Mouse (Mus musculus) CD4-positive, CD25-positive, alpha-beta regulatory T cell, adult 2 months (primary cell): Measurements from ENCODE around the gene P3h1.
A peak's percentile ranks its signal among the peaks of the same experiment; 100 is the strongest.

ENCODE experiments used
- DNase-seq: peaks from one replicate; pipeline ENCODE4 v3.0.0-alpha.2; 2012; ENCODE audit warnings: low read depth, low spot score

Gene P3h1

DNA sequence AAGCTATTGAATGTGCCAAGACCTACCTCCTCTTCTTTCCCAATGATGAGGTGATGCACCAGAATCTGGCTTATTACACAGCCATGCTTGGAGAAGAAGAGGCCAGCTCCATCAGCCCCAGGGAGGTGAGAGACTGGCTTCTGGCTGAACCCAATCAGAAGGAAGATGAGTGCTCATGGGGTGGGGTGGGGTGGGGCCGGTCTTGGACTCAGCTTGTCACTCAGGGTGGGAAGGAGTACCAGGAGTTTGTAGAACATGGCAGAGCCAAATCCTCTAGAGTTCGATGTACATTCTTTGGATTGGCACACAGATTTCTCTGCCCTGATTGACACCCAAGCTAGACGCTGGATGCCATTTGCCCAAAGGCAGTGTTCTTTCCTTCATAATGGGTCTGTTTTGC, 5.9 kb downstream of the P3h1 start:
- DNase-seq: no peak

DNA sequence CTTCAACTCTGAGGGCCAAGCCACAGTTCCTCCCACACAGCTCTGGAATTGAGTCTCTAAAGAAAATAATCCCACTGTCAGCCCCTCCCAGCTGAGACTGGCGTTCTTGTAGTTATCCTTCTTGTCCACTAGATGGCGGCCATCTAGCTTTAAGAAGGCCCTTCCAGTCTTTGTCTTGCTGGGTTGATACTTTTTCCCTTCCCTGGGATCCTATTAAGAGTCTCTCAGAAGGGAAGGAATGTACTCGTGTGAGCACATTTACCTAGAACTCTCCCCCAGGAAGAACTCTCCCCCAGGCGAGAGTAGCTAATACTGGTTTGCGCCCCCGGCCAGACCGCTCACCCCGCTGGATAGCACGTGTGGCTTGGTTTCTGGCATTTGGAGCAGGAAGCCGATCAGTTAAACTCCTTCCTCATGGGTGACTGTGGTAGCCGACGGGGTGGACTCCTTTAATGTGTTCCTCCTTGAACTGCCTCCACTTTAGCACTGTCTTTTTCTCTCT, 6.5 kb downstream of the P3h1 start:
- peak; percentile 83 for DNase-seq

DNA sequence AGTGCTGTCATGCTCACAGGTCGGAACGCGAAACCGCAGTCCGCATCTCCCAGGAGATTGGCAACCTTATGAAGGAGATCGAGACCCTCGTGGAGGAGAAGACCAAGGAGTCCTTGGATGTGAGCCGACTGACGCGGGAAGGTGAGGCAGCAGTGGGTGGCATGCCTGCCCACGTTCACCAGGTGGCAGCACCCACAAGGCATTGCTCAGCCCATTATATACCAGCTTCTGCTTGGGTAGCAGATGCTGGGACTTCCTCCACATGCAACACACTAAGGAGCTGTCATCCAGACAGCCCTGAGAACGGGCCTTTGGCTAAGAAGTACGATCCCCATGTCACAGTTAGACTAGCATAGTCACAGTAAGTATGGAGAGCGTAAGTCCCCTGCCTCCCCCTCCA, 8.9 kb downstream of the P3h1 start:
- peak; percentile 23 for DNase-seq

DNA sequence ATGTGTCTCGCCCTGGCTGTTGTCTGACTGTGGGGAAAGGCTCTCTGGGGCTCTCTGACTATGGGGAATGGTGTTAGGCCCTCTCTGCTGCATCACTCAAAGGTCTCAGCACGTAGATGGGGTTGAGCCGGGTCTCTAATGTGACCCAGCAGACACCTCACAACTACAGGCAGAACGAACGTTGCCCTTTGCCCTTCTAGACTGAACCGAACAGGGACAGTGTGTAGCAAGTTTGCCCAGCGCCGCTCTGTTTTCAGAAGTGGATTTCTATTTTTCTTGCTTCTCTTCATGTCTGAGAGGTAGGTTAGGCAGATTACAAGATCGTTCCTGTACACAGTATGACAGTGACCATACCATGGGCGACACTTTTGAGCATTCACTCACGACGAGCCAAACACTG, 9.9 kb downstream of the P3h1 start:
- DNase-seq: no peak

DNA sequence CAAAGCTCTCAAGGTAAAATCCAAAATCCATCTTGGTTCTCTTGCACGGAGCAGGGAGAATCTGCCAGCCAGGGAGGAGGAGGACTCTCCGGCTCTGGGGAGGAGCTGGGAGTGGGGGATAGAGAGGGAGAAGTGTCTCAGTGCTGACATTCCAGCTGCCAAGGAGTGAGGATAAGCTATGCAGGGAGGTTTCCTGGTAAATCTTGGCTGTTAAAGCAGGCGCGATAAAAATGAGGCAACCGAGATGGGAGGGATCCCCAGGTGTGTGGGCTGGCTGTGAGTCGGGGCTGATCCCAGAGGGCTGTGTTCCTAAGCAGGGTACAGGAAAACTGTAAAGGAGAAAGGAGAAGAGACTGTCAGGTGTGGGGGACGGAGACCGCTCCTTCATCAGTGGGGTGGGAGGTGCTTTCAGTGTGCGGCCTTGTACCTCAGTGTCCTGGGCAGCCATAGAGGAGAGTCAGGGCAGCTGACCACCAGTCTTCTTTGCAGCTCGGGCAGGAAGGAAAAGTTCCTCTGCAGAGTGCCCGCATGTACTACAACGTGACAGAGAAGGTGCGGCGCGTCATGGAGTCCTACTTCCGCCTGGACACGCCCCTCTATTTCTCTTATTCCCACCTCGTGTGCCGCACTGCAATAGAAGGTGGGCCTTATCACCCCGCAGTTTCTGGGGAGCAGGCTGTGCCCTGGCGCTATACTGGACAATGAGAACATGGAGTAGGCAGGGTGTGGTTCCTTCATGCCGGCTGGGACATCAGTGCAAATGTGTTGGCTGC, 11.9 kb downstream of the P3h1 start:
- DNase-seq: no peak

DNA sequence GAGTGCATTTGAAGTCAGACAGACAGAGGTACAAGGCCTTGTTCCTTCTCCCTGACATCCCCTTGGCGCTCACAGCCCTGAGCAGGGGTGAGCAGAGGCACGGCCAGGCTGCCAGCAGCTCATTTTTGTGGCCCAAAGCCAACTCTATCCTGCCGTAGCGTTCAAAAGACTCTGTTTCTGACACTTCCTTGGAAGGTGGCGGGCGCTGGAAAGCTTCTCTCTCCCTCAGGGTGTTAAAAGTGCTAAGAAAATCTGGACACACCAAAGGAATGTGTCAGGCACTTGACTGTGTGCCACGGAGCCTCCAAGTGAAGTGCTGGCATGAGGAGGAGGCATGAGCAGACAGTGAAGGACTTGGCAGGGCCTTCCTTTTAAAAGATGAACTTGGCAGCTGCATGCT, 12.8 kb downstream of the P3h1 start:
- no peak for DNase-seq

DNA sequence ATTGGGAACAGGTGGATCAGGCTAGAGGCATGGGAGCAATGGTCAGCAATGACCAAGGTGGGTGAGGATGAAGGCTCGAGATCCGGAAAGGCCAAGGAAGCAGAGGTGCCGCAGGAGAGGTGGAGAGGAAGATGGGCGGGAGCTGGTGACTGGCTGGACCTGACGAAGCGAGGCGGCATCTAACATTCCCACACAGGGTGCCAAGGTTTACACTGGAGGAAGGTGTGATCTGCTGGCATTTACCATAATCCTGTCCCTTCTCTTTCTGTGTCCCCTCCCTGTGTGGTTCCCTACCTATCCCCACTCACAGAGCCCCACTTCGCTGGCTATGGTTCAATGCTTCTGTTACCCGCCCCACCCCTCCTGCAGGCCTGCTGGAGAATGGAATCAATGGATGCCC, 13.2 kb downstream of the P3h1 start:
- DNase-seq: no peak

DNA sequence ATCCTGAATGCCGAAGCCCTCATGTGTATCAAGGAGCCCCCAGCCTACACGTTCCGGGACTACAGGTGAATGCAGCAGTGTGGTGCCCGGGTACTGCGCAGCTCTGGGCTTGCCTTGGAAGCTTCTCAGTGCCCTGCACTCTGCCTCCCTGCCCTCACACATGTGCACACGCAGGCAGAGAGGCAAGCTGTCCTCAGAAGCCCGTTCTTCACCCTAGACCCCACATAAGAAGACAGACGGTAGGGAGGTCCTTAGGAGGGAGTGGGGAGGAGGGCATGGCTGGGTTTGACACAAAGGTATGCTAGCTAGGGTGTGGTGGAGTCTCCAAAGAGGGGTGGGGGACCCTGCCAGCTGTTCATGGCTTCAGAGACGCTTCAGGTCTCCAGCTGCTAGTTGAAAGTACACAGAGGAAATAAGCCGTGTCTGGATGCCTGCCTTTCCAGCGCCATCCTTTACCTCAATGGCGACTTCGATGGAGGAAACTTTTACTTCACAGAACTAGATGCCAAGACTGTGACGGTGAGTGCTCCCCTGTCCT, 14.0 kb downstream of the P3h1 start:
- no peak for DNase-seq

DNA sequence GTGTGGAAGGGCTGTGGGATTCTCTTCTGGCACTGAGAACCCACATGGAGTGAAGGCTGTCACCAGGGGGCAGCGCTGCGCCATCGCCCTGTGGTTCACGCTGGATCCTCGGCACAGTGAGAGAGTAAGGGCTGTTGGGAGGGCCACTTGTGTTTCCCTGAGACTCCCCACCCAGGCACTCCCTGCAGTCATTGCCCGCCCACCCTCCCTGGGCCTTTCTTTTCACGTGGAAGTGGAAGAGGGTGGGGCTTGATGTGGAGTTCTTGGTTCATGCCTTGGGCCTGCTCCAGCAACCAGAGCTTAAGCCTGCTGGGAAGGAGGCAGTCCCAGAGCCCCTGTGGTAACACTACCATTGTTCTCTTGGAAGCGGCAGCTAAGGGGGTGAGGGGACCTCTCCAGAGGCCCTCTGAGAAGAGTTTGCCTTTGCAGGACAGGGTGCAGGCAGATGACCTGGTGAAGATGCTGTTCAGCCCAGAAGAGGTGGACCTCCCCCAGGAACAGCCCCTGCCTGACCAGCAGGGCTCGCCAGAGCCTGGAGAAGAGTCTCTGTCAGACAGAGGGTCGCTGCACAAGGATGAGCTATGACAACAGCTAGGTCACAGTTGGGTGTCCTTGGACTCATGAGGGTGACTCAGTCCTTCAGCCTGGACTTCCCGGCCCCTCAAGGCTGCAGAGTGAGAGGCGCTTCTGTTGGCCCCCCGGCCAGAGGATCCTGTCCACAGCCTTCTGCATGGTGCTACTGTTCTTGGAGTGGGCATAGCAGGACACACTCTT, 14.9 kb downstream of the P3h1 start:
- DNase-seq: peak; percentile 83

DNA sequence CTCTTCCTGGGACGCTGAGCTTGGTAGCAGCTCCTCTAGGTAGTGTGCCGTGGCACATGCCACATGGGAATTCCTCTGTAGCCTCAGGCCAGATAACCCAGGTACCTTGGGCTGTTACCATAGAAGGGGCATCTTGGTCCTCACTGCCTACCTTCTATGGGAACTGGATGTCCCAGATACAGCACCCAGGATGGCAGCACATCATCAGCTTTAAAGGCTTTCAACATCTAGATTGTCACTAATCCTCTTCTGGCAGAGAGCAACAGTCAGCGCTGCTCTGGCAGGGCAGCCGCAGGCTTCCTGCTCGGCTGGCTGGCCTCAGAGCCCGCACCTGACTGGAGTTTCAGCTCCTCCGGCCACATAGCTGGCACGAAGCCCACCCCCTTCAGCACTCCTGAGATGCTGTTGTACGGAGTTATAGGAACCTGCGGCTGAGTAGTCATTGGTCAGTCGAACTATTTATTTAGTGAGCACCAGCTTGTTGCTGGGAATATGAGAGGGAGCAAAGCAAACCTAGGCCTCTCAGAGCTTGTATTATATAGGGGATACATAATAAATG, 15.8 kb downstream of the P3h1 start:
- no peak for DNase-seq

DNA sequence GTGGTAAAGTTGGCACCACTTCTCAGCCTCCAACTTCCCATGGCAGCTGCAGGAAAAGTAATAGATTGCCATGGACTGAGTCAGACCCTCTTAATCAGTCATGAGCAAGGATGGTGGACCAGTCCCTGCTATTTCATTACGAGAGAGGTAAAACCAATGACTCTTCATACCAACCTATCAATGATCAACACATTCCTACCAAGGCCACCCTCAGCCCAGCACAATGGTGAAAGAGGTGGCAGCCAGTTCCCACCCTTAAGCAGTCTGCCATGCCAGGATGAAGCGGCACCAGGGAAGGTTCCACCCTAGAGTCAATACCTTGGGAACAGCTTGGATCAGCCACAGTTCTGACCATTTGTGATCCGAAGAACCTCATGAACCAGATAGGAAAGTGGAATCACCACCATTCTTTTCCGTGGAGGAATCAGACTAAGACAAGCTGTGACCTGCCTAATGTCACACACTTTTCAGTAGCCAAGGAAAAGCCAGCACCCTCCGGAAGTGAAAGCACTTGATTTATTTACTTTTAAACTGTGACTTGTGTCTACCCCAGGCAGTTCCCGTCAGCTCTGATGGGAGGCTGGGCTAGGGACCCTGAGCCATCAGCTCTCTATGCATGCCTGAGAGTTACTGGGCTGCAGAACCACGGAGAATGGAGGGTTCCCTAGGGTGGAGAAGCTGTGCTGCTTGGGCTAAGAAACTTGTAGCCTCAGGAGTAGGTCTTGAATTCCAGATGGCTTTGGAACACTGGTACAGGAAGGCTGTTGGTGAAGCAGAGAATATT, 19.5 kb downstream of the P3h1 start:
- DNase-seq: no peak

DNA sequence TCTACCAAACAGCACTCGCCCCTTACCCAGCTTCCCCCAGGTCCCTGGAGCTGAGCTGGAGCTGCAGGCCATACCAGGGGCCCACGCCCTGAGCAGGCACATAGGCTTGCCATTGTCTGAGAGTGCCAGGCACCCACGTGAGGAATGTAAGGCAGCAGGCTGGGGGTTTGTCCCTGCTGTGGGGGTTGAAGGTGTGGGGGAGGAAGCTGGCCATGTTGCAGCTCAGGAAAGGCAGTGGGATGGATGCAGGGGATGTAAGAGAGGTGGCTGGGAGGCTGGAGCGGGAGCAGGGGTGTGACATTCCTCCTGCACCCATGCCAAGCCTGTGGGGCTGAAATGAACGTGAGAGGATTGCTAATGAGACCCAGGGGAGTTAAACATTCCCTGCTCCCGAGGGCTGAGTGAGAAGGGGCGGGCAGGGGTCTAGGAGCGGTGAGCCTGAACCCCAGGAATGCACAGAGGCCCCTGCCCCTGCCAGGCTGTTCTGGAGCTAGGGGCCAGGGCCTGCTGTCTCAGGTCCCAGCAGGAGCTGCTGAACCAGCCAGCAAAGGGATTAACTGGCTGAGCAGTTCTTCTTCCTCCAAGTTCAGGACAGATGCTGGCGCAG, 21.4 kb downstream of the P3h1 start:
- DNase-seq: no peak

DNA sequence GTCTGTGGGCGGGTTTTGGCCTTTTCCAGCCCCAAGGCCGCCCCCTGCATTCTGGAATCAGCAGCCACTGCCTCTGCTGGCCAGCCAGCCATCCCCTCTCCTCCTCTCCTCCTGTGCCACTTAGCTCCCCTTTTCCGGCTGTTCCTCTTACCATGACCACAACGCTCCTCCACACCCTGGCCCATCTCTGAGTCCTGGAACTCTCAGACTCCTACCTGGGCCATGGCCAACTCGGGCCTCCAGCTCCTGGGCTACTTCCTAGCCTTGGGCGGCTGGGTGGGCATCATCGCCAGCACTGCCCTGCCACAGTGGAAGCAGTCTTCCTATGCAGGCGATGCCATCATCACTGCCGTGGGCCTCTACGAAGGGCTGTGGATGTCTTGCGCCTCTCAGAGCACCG, 22.6 kb downstream of the P3h1 start, which contains the start of gene Cldn19:
Gene Cldn19, plus strand, starts transcription at position 64 of the 400 bp plus-strand sequence.
- DNase-seq: no peak

DNA sequence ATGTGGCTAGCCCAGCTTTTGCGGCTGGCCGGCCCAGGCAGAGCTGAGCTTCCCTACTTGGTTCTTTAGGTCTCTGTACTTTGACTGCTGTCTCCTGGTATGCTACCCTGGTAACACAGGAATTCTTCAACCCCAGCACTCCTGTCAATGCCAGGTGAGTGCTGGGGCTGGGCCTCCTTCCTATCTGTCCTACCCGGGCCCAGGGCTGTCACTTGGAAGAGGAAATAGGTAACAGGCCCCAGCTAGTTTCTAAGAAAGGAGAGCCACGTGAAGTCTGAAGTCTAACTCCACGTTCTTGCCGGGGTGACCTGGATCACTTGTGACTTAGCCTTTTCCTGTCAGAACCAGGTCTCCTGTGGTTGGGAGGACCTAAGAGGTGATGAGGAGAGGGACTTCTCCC, 24.4 kb downstream of the P3h1 start:
- DNase-seq: no peak

DNA sequence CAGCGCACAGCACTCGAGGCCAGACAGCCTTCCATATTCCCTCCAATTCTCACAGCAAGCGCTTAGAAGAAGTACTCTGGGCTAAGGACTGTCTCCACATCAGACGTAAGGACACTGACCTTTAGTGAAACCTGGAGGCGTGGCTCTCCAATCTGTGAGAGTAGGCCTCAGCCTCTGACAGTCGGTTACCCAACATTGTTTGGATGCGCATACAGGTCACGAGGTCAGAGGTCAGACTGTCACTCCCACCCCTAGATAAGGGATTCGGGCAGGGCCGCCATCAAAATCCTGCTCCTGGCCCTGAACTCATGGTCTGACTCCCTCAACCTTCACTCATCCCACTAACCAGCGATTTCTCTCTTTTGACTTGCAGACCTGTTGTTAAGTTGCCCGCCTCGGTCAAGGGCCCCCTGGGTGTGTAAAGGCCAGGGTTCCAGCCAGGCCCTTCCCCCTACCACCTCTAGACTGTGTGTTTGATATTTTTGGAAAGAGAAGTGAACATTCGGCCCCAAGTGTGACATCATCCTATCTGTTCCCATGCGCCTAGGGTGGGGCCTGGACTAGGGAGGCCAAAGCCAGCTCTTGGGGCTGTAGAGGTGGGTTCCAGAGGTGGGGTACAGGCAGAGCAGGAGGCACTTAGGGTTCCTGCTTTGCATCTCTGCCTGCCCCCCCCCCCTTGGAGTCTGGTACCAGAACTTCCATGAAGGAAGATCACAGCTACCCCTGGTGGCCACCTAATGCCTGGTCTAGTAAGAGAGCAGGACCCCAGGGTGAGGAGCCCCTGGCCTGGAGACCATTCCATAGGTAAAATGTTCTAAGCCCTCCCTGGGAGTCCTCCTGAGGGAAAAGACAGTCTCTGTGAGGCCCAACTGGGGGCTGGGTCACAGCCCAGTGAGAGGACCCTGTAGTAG, 26.9 kb downstream of the P3h1 start:
- no peak for DNase-seq

DNA sequence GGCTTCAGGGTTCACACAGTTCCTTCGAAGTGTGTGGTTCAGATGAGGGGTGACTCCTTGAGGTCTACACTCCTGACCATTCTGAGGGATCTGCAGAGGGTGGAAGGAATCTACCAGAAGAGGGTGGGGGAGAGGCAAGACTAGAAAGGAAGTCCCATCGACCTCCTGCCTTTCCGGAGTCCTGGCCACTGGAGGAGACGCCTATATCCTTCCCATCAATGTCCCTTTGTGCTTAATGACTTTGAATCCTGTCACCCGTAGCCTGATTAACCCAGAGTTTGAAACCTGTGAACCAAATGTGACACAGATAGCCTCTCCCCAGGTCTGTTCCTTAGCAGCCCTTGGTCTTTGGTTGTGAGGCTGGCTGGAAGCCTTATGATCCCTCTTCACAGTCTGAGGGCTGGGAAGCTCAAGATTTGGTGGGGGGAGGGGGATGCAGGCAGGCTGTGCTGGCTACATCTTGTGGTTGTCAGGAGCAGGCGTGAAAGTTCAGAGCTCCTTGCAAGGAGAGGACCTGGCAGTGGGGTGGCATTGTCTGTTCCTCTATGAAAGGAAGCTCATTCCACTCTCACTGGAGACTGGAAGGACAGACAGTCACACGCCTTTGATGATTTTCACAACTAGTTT, 28.5 kb downstream of the P3h1 start:
- no peak for DNase-seq

DNA sequence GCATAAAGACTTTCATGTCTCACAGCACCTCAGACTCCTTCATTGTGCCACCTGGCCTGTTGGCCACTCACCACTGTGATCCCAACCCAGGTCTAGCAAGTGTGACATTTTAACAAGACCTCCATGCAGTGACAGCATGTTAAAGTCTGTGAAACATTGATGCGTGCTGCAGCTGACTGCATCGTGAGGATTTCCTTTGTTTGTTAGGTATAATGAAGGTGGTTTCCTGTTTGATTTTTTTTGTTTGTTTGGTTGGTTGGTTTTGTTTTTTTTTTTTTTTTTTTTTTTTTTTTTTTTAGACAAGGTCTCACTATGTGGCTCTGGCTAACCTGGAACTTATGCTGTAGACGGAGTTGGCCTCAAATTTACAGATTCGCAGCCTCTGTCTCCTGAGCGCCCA, 29.8 kb downstream of the P3h1 start:
- no peak for DNase-seq

DNA sequence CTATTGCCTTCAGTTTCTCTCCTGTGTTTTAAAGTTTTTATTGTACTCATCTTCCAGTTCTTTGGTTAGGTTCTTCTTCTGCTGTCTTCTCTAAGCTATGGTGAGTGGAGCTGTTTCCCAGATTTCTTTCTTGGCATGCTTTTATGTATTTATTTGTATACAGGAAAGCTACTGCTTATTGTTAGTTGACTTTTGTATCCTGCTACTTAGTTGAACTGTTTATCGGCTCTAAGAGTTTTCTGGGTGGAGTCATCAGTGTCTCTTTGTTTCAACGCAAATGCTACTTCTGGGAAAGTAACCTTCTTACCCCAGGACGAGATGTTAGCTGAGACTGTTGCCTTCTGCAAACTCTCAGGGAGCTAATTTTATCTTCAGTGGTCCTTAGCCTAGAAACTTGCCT, 30.7 kb downstream of the P3h1 start:
- no peak for DNase-seq

DNA sequence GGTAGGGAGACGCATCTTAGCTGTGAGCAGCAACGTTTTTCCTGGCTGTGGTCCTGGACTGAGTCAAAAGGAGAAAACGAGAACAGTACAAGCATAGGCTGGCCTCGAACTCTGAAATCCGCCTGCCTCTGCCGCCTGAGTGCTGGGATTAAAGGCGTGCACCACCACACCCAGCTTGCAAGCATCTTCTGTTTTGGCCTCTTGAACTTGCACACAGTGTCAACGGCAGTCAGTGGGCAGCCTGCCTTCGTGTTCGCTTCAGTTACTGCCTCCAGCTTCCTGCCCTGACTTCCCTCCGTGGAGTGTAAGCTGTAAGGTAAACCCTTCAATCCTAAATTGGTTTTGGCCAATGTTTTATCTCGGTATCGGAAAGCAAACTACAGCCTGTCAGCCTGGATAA, 33.9 kb downstream of the P3h1 start:
- no peak for DNase-seq

DNA sequence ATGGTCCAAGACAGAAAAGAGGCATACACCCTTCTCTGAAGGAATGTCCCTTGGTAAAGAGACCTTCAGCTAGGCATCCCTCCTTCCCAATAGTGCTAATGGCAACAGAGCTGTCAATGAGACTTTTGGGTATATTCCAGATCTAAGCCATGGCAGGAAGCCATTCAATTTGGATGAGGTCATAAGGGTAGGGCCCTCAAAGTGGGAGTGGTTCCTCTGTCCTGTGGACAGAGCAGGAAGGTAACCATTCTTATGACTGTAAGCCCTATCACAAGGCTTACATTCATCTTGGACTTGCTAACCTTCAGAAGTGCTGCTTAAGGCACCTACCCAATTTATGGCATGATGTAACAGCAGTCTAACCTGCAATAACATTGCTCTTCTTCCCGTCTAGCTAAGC, 41.9 kb downstream of the P3h1 start:
- no peak for DNase-seq
